Mouse (Mus musculus) cortical plate, adult 2 months (tissue): ENCODE results near the gene Aldh1l2.

Experiments used
- CTCF ChIP-seq: fragments of 200-500 bp; IDR thresholded peaks from 2 replicates; pipeline ENCODE4 v1.5.1; 2011; ENCODE audit warnings: mild to moderate bottlenecking, control low read depth, low read length; ENCODE audit not compliant: insufficient read depth; ENCODE audit errors: extremely low read depth
- POLR2A ChIP-seq: fragments of 200-500 bp; IDR thresholded peaks from 2 replicates; pipeline ENCODE4 v1.6.1; 2011; ENCODE audit warnings: mild to moderate bottlenecking, low read length, control low read depth; ENCODE audit not compliant: insufficient read depth; ENCODE audit errors: extremely low read depth

- TF ChIP-seq CTCF (no peak), POLR2A (no peak)
Measured at GRCm38 (mm10) chr10:83475226-83475625, 58.7 kb downstream of the Aldh1l2 start.
